Mouse (Mus musculus) G1E (cell line): Measurements from ENCODE around the gene Nsf.

ENCODE experiments used
- CTCF ChIP-seq: IDR thresholded peaks from 2 replicates; pipeline ENCODE4 v1.5.1; 2012; ENCODE audit warnings: low read depth, low read length, inconsistent platforms, mixed read lengths
- GATA1 ChIP-seq: IDR thresholded peaks from 2 replicates; pipeline ENCODE4 v1.6.1; 2012; ENCODE audit warnings: borderline replicate concordance, low read length, inconsistent platforms, mixed read lengths
- TAL1 ChIP-seq: conservative IDR thresholded peaks from 2 replicates; pipeline ENCODE4 v1.6.1; 2012; ENCODE audit warnings: low read depth, low read length, inconsistent platforms, mixed read lengths

DNA sequence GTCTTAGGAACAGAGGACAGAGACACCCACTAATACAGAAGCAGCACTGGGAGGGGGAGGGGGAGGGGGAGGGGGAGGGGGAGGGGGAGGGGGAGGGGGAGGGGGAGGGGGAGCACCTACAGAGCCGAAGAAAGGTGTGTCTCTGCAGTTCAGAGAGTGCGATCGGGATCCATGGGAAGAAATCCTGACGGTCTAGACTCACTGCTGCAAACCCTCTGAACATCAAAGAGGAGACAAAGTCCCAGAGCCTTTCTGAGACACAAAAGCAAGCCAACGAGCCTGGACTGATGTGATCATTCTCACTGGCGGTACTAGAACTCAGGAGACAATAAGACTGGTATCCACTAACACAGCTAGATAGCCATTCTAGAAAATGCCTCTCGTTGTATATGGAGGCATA lies 88.5 kb downstream of the Nsf start:
- no peak for TF ChIP-seq GATA1
- no peak for TF ChIP-seq TAL1
- no peak for TF ChIP-seq CTCF
